ENCODE assay signal across 23 mouse cellular contexts in genomic region chr9:99172811-99173210, GRCm38 (mm10).
"Had no signal": no experiment of that assay in that cellular context is flagged by ENCODE, and none has a peak within 500 bp of the region (broad histone marks: within the 10 kb centered on the region; RNA-seq: fewer than 3 reads in every experiment).

No protein-coding gene starts in this region.

- H3K27me3 ChIP-seq: heart, embryonic 15.5 days; hindbrain, embryonic 13.5 days; hindbrain, embryonic 15.5 days; limb, embryonic 13.5 days; limb, embryonic 15.5 days had no signal

- ATAC-seq: hindbrain, postnatal 0 days; intestine, embryonic 16.5 days; liver, embryonic 12.5 days had no signal

- H3K4me1 ChIP-seq: heart, embryonic 13.5 days; heart, embryonic 15.5 days; hindbrain, embryonic 15.5 days; limb, embryonic 15.5 days; liver, embryonic 12.5 days had no signal

- H3K4me2 ChIP-seq: heart, embryonic 11.5 days; heart, embryonic 13.5 days; heart, embryonic 15.5 days; hindbrain, embryonic 13.5 days; hindbrain, embryonic 15.5 days; limb, embryonic 13.5 days; limb, embryonic 15.5 days; liver, embryonic 12.5 days had no signal

- H3K9ac ChIP-seq: heart, embryonic 13.5 days; heart, embryonic 15.5 days; hindbrain, embryonic 13.5 days; hindbrain, embryonic 15.5 days; limb, embryonic 13.5 days; limb, embryonic 15.5 days; liver, embryonic 12.5 days; liver, embryonic 14.5 days had no signal

- H3K9me3 ChIP-seq: heart, embryonic 13.5 days; heart, embryonic 15.5 days; hindbrain, embryonic 13.5 days; hindbrain, embryonic 15.5 days; limb, embryonic 13.5 days; limb, embryonic 15.5 days; liver, embryonic 12.5 days had no signal

- H3K36me3 ChIP-seq: heart, embryonic 13.5 days; heart, embryonic 15.5 days; hindbrain, embryonic 13.5 days; hindbrain, embryonic 15.5 days; limb, embryonic 13.5 days; limb, embryonic 15.5 days; liver, embryonic 12.5 days had no signal

- H3K4me3 ChIP-seq: heart, adult 2 months; heart, embryonic 13.5 days; heart, embryonic 15.5 days; hindbrain, embryonic 13.5 days; hindbrain, embryonic 15.5 days; limb, embryonic 13.5 days; limb, embryonic 15.5 days; liver, embryonic 12.5 days had no signal

- DNase-seq: gastrocnemius, postnatal 14 days; gastrocnemius, postnatal 36 days; heart, adult 2 months; heart, postnatal 14 days; heart, postnatal 36 days; kidney, adult 18-20 months; kidney, adult 8-10 months; kidney, postnatal 10 days; kidney, postnatal 36 days; layer of hippocampus, adult 9-11 months; layer of hippocampus, postnatal 36 days; left cerebral cortex, postnatal 4 days had no signal

- H3K27ac ChIP-seq: heart, adult 2 months; heart, embryonic 13.5 days; heart, embryonic 15.5 days; hindbrain, embryonic 13.5 days; hindbrain, embryonic 15.5 days; hindbrain, postnatal 0 days; limb, embryonic 13.5 days; limb, embryonic 15.5 days; liver, embryonic 12.5 days; liver, embryonic 14.5 days had no signal
